Mouse (Mus musculus) c-Kit-positive CD71-negative TER-119-negative erythroid progenitor cells, embryonic 14.5 days (primary cell): ENCODE results near the gene Tm6sf1.

Experiments used
- DNase-seq: peaks from one replicate; pipeline ENCODE4 v3.0.0-alpha.2; 2013; ENCODE audit warnings: low read depth

Tm6sf1 gene

DNA sequence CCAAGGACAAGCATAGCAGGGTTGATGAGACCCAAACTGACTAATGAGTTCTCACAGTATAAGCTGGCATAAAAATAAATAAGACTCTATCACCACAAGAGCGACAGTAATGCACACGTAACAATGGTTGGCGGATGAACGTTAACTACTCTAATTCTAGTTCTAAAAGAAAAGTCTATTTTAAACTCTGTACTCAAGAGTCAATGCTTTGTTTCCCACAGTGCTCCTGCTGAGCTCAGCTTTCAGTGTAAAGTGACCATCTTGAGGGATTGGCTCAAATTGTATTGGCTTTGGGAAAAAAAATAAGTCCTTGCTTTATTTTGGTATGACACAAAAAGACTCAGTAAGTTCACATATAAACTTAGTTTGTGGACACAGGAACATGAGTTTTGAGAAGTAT lies 26.3 kb downstream of the Tm6sf1 start:
- no peak for DNase-seq

DNA sequence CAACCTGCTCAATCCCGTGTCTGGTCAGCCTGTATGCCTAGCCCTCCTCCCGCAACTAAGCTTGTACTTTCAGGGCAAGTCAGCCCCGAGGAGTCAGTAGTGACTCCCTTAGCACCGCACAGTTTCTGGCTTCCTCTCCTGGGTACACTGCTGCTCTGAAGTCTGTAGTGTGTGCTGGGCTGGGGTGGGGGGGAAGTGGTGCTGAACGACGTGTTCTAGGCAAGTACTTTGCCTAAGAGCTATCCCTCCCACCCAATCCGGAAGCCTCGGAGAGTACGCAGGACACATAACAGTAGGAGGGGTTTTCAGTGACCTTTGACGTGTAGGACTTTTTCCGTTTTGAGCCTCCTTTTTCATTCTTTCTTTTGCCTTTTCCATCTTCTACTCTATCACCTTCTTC lies 40.6 kb downstream of the Tm6sf1 start:
- DNase-seq = no peak

DNA sequence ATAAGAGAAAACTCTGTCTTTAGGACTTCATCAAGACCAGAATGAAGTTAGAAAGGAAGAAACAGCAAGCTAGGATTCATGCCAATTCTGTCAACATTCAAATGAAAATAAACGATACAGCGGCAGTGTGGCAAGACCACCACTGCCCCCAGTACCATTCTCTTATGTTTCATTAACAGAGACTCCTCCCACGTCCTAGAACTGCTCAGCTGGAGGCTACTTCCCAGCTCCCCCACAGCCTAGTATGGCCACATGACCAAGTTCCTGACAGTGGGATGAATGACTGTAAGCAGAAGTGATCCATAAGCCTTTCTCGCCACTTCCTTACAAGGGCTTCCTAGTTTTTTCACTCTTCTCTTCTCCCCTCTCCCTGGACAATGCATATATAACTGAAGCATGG lies 45.3 kb downstream of the Tm6sf1 start:
- no peak for DNase-seq

DNA sequence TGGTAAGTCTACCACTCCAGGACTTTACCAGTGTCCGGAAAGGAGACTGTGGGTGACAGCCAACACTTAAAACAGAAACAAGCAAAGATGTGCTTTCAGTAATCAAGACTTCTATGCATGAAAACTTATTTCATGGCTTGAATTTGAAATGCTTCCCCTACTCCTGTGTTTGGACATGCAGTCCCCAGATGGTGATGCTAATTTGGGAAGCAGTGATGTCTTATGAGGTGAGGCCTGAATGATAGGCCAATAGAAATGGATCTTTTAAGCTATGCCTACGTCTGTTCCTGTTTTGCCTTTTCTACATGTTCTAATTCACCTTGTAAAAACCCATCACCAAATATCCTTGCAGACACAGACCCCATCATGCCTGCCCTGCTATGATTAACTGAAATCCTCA lies 46.1 kb downstream of the Tm6sf1 start:
- no peak for DNase-seq

DNA sequence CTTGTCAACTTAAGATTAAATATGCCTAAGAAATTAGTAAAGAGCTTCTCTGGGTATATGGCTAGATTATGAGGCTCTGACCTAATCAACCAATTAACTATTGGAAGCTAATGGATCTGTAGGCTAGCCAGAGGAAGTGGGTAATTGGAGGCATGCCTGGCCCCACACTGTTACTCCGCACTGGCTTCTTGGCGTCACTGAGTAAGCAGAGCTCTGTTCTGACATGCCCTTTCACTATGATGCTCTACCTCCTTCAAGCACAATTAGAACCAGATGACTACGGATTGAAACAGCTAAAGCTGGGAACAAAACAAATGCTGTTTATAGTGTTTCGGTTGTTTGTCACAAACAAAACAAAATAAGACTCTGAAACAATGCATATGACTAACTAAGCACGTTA lies 59.5 kb downstream of the Tm6sf1 start:
- no peak for DNase-seq

DNA sequence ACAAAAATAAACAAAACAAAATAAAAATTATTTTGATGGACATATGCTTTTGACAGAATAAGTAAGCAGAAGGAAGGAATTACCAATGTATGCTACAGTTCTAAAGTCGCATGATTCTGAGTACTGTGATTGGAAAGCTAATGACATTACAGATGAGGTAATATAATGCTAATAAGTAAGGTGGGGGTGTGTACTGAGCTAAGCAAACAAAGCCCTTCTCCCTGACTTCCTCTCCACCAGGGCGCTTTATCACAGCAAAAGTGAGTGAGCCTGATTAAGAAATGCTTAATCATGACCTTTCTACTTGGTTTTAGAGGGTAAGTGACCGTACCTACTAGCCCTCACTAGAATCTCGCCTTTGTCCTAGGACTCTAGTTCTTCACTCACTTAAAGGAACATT lies 61.5 kb downstream of the Tm6sf1 start:
- no peak for DNase-seq

DNA sequence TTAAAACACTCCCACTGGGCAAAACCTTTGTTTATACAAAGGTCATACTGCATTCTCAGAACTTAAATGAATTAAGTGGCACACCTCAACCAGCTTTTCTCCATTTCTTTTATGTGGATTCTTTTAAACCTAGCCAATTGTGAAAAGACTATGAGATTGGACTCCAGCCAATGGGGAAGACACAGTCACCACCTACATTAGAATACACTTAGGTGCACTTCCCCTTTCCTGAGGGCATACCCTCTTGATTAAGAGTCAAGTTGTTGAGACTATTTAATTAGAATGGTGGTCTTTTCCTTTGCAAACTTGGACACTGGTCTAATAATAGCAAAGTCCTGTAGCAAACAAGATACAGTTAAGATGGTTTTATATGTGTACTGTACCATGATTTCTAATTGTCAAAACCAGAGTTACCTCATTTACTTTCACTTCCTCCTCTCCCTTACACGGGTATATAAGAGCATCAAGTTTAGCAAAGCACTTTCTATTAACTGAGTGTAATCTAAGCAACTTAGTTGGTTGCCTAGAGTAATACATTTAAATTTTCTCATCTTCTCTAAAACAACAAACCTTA lies 62.7 kb downstream of the Tm6sf1 start:
- DNase-seq = peak; percentile 16

DNA sequence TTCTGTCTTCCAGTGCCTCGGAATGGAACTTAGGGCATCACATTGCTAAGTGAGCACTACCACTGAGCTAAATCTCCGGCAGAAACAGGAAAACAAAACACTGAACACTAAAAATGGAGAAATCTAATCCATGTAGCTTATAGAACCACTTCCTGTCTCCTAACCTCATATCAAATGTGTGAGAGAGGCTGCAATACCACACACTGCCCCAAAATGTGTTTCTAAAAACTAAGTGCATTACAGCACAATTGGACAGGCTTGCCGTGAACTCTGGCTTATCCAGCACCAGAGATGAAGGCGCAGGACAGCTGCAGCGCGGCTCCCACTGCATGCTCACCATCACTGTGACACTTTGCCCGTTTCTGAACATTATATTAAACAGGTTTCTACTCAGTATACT lies 70.2 kb downstream of the Tm6sf1 start:
- no peak for DNase-seq

DNA sequence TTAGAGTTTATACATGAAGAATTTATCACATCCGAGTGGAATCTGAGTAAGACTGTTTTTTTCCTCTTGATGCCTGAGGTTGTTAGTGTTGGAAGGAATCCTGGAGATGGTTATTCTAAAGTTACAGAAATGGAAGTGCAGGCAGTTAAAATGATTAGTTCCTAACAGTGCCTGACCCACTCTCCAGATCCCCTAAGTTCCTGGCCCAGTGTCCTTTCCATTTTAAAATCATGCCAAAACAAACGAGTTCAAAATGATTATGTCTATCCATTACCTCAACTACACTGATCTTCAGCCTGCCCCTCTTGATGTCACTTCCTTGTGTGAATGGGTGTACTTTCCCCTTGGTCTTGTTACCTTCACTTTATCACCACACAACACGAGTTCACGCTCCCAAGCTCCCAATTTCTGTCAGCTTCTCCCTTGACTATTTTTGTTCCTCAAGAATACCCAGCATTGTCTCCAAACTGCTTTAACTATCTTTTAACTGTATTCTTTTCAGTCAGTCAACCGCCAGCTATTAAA lies 73.8 kb downstream of the Tm6sf1 start:
- DNase-seq = no peak

DNA sequence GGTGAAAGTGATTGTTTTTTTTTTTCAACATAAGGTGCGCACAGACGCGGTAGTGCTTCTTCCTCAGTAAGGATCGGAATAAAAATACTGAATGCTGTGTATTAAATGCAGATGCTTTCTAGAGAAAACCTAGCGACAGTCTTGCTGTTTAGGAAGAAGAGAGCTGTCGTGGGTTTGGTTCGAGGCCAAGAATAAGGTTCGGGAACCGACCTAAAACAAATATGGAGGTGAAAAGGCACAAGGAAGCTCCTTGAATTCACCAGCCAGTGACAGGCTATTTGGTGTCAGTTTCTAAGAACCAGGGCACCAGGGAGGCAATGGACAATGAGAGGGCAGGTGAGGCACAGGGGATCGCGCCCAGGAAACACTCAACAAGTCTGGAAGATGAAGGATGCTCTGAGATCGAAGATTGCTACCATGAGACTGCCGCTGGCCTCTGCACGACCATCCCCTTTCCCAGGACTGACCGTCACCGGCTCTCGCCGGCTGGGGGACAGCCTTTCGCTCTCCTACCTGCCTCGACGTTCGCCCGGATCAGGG lies 74.3 kb downstream of the Tm6sf1 start:
- DNase-seq = no peak

DNA sequence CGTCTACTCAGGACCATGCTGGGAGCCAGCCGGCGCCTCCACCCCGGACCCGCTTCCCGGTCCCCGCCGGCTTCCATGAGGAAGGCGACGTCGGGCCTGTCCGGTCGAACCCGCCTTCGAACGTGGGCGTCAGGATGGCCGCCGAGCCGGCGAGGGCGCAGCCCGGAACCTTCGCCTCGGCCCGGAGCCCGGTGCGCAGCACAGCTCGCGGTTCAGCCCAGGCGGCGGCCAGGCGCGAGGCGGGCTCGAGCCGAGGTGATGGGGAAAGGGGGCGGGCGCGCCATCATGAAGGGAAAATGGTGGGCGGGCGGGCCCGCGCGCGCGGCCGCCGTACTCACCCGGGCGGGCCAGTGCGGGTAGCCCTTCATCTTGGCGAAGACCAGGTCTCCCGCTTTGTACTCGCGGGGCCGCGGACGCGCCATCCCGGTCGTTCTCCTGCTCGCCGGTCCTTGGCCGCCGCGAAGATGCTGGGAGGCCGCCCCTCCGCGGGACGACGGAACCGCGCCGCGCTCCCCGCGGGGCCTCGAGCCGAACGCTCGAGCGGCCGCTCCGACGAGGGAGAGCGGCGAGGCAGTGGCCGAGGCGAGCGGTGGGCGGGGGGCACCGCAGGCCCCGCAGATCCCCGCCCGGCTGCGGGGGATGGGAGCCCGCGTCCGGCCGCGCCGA lies 74.9 kb downstream of the Tm6sf1 start:
- DNase-seq = no peak
